Mouse (Mus musculus): ENCODE measurements around the gene Nckap1l.

The Nckap1l gene

GRCm38 (mm10) chr15:103537822-103538213 is 84.2 kb downstream of the Nckap1l start, which contains the start of gene Ppp1r1a:
Gene Ppp1r1a, minus strand, starts transcription at chr15:103538003.
- DNase-seq (ENCODE audit: extremely low spot score), result peak; percentile 78

DNA sequence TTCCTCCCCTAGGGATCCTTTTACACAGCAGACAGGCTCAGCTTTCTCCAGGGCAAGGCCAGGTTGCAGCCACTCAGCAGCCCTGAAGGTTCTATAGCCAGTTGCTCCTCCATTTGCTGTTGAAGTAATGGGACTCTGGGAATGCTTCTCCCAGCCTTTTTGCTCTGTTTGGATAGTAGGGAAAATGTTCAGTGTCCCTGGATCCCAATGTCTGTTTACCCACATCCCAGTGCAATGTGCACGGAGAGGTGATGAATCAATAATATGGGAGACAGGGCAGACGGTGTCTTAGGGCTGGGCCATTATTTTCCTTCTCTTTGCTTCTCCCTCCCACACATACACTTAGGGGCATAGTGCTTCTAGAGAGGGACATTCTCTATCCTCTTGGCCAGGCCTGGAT is 85.7 kb downstream of the Nckap1l start:
- no peak for DNase-seq (ENCODE audit: extremely low spot score)

- no peak for DNase-seq (ENCODE audit: extremely low spot score)
These were observed 87.1 kb downstream of the Nckap1l start for GRCm38 (mm10) chr15:103540646-103541045.

- no peak for DNase-seq (ENCODE audit: extremely low spot score)
These were observed 88.9 kb downstream of the Nckap1l start for GRCm38 (mm10) chr15:103542526-103542925.

- no peak for DNase-seq (ENCODE audit: extremely low spot score)
These were observed 94.4 kb downstream of the Nckap1l start for GRCm38 (mm10) chr15:103547983-103548382.

Data from embryo, embryonic 9.5 days (tissue).